Mouse (Mus musculus): ENCODE measurements around the gene Cacna1f. TPM values are rescaled to one million over a fixed set of nuclear protein-coding genes. Genes with fewer than 3 reads are reported as not detected.
A peak's percentile ranks its signal among the peaks of the same experiment; 100 is the strongest.

Gene Cacna1f
- polyA plus RNA-seq, 1 experiment from 2014 or later, result 0.08 TPM

GRCm38 (mm10) chrX:7664791-7665190, 57.9 kb downstream of the Cacna1f start:
- H3K9ac ChIP-seq, result no peak overlapping the region
- H3K27me3 ChIP-seq, result no peaks in the 10 kb centered on the region
- no peaks in the 10 kb centered on the region for H3K4me1 ChIP-seq
- no peak overlapping the region for H3K4me3 ChIP-seq
- H3K4me2 ChIP-seq (replicated peaks), result no peak overlapping the region
- H3K9me3 ChIP-seq (replicated peaks), result no peaks in the 10 kb centered on the region
- no peak overlapping the region for H3K27ac ChIP-seq
- ATAC-seq (ENCODE audit: low FRiP score), result no peak
- 0 out of 2 replicates have a peak, but pooled peaks cover 2% of the 10 kb centered on the region for H3K36me3 ChIP-seq
- WGBS, result 85% methylated on average over 11 of the region's 11 CpGs

DNA sequence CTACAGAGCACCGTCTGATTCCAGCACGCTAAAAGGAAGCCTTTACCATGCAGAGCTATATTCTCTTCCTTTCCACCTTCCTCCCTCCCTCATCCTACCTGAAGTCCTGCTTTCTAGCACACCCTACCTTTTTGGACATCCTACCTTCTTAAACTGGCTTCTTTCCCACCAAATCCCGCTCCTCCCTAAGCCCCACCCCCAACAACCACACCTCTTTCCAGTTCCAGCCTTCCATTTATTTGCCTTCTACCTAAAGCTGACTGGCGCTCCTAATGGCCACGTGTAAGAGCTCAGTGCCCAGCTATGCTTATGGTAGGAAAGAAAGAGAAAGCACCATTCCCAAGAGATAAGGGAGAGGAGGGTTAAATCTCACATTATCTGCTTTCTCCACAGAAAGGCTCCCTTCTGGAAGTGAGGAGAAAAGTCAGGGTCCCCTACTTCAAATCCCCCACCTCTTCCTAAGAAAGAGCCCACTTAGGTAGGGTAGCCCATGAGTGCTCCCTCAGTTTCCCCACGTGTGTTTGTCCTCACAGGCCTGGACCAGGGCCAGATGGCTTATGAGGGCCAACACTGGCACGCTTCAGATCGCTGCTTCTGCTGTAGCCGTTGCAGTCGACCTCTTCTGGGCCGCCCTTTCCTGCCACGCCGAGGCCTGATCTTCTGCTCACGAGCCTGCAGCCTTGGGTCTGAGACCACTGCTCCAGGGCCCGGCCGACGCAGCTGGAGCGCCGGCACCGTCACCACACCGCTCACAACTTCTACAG, 59.0 kb downstream of the Cacna1f start:
- Histone ChIP-seq H3K36me3 (0 out of 2 replicates have a peak, but pooled peaks cover 2% of the 10 kb centered on the region), H3K27ac (no peak overlapping the region), H3K27me3 (no peaks in the 10 kb centered on the region), H3K4me2 (replicated peaks) (no peak overlapping the region), H3K9me3 (replicated peaks) (no peaks in the 10 kb centered on the region), H3K4me1 (no peaks in the 10 kb centered on the region), H3K4me3 (no peak overlapping the region), H3K9ac (no peak overlapping the region)
- WGBS, result 78% methylated on average over 21 of the region's 21 CpGs
- no peak for ATAC-seq (ENCODE audit: low FRiP score)

DNA sequence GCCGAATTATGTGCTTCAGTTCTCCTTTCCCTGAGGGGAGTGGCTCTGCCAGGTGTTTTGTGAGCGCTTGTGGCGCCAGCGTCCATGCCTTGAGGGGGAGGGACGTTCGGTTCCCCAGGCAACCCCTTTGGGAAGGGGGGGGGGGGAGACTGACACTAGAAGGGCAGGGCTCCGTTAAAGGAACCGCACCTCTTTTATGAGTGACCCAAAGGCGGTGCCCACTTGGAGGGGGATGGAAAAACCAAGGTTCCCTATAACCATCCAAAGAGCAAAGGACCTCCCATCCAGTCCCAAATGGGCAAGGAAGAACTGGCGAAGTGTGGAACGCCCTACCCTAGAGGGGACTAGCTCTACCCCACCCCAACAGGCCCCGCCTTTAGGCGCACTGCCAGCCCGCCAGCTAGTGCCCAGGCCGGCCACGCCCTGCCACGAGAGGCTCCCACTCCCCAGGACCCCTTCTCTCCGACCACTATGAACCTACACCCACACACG, 63.6 kb downstream of the Cacna1f start:
- 32% methylated on average over 15 of the region's 19 CpGs for WGBS
- H3K9ac ChIP-seq, result peak overlapping the region; percentile 13; the same call in 1 of the 2 replicates
- peaks cover 4% of the 10 kb centered on the region; the same call in 1 of the 2 replicates for H3K27me3 ChIP-seq
- no peaks in the 10 kb centered on the region for H3K9me3 ChIP-seq (replicated peaks)
- H3K4me2 ChIP-seq (replicated peaks), result peak overlapping the region; percentile 52
- ATAC-seq (ENCODE audit: low FRiP score), result peak; percentile 79
- H3K27ac ChIP-seq, result no peak overlapping the region
- H3K4me1 ChIP-seq, result no peaks in the 10 kb centered on the region
- H3K4me3 ChIP-seq, result peak overlapping the region; percentile 36
- H3K36me3 ChIP-seq, result 0 out of 2 replicates have a peak, but pooled peaks cover 2% of the 10 kb centered on the region

GRCm38 (mm10) chrX:7670921-7671623, 64.2 kb downstream of the Cacna1f start, which contains the start of gene Plp2:
Gene Plp2 (minus strand): TSS chrX:7671390.
- Histone ChIP-seq H3K27me3 (peaks cover 4% of the 10 kb centered on the region; the same call in 1 of the 2 replicates), H3K9me3 (replicated peaks) (no peaks in the 10 kb centered on the region), H3K4me1 (no peaks in the 10 kb centered on the region), H3K9ac (peak within 1 kb of the TSS; percentile 23; the same call in 1 of the 2 replicates), H3K27ac (no peak within 1 kb of the TSS), H3K36me3 (0 out of 2 replicates have a peak, but pooled peaks cover 2% of the 10 kb centered on the region), H3K4me3 (peak within 1 kb of the TSS; percentile 36), H3K4me2 (replicated peaks) (peak within 1 kb of the TSS; percentile 52)
- WGBS, result 25% methylated on average over 36 of the region's 36 CpGs
- peak; percentile 47; the same call in 1 of the 2 replicates for ATAC-seq (ENCODE audit: low FRiP score)

DNA sequence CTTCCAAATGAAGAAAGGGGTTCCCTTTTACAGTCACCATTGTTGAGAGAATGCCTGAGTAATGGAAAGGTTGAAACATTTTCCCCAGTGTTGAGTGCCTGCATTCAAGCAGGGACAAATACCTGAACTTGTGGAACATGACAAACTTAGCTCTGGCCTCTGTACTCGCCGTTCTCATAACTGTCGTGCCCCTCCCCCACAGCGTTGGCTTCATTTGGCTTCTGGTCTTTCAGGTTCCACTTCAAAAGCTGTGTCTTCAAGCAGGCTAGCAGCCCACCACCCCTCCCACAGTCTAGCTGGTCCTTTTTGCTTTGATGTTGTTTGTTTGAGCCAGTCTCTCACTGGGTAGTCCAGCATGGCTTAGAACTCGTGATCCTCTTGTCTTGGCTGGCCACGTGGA, 65.9 kb downstream of the Cacna1f start:
- no peaks in the 10 kb centered on the region for H3K9me3 ChIP-seq (replicated peaks)
- no peak overlapping the region for H3K9ac ChIP-seq
- H3K4me3 ChIP-seq, result no peak overlapping the region
- H3K4me1 ChIP-seq, result no peaks in the 10 kb centered on the region
- H3K27me3 ChIP-seq, result peaks cover 4% of the 10 kb centered on the region; the same call in 1 of the 2 replicates
- no peaks in the 10 kb centered on the region for H3K36me3 ChIP-seq
- no peak for ATAC-seq (ENCODE audit: low FRiP score)
- 50% methylated on average over 6 of the region's 6 CpGs for WGBS
- no peak overlapping the region for H3K27ac ChIP-seq
- no peak overlapping the region for H3K4me2 ChIP-seq (replicated peaks)

GRCm38 (mm10) chrX:7673578-7674281, 66.8 kb downstream of the Cacna1f start:
- H3K36me3 ChIP-seq, result no peaks in the 10 kb centered on the region
- WGBS, result 45% methylated on average over 12 of the region's 12 CpGs
- H3K9ac ChIP-seq, result no peak overlapping the region
- peak overlapping the region; percentile 39; the same call in 1 of the 2 replicates for H3K4me2 ChIP-seq (replicated peaks)
- ATAC-seq (ENCODE audit: low FRiP score), result no peak
- peaks cover 4% of the 10 kb centered on the region; the same call in 1 of the 2 replicates for H3K27me3 ChIP-seq
- H3K4me1 ChIP-seq, result no peaks in the 10 kb centered on the region
- H3K27ac ChIP-seq, result no peak overlapping the region
- no peaks in the 10 kb centered on the region for H3K9me3 ChIP-seq (replicated peaks)
- H3K4me3 ChIP-seq, result no peak overlapping the region

DNA sequence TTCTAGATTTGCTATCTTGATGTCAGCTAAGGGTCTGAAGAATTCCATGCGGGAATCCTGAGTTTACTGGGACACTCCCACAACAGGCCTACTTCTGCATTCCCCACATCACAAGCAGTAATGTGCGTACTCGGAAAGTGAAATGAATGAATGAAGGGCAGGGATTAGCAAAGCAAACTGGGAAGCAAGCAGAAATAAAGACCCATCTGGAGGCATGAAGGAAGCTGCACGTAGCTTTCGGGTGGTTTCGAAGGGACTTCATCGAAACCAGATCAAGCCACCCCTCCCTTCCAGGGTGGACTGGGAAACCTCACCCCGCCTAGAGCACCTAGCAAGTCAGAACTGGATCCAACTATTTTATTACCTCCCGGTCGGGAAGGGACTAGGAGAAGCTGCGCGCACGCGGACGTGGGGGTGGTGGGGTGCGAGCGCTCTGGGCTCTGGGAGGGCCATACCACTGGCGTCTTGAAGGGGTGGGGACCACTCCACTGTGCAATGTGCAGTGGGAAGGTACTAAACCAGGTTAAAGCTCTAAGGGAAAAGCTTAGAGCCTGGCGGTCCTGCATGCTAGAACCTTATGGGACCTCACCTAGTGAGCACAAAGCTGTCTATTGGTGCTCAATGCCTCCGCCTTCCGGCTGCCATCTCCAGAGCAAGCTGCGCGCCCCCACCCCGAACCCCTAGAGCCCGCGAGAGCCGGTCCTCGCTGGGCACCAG, 67.6 kb downstream of the Cacna1f start:
- Histone ChIP-seq H3K4me3 (peak overlapping the region; percentile 15; the same call in 1 of the 2 replicates), H3K4me1 (no peaks in the 10 kb centered on the region), H3K4me2 (replicated peaks) (peak overlapping the region; percentile 39), H3K9me3 (replicated peaks) (no peaks in the 10 kb centered on the region), H3K27ac (no peak overlapping the region), H3K27me3 (peaks cover 4% of the 10 kb centered on the region; the same call in 1 of the 2 replicates), H3K9ac (no peak overlapping the region), H3K36me3 (no peaks in the 10 kb centered on the region)
- no peak for ATAC-seq (ENCODE audit: low FRiP score)
- WGBS, result 42% methylated on average over 28 of the region's 28 CpGs

GRCm38 (mm10) chrX:7675001-7675380, 68.1 kb downstream of the Cacna1f start:
- no peak overlapping the region for H3K27ac ChIP-seq
- no peak for ATAC-seq (ENCODE audit: low FRiP score)
- H3K4me1 ChIP-seq, result no peaks in the 10 kb centered on the region
- no peaks in the 10 kb centered on the region for H3K9me3 ChIP-seq (replicated peaks)
- peak overlapping the region; percentile 39 for H3K4me2 ChIP-seq (replicated peaks)
- no peaks in the 10 kb centered on the region for H3K36me3 ChIP-seq
- WGBS, result 40% methylated on average over 10 of the region's 10 CpGs
- peaks cover 4% of the 10 kb centered on the region; the same call in 1 of the 2 replicates for H3K27me3 ChIP-seq
- peak overlapping the region; percentile 15; the same call in 1 of the 2 replicates for H3K4me3 ChIP-seq
- no peak overlapping the region for H3K9ac ChIP-seq

DNA sequence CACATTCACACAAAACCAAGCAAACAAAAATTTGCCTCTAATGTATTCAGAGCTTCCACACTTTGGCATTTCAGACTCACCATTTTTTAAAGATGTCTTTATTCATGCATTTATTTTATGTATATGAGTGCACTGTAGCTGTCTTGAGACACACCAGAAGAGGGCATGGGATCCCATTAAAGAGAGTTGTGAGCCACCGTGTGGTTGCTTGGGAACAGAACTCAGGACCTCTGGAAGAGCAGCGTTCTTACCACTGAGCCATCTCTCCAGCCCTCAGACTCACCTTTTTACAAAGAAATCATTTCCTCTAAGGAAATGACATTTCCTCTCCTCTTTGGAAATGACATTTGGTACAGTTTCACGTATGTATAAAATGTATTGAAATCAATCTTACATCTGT, 72.1 kb downstream of the Cacna1f start:
- Histone ChIP-seq H3K36me3 (no peaks in the 10 kb centered on the region), H3K4me1 (no peaks in the 10 kb centered on the region), H3K9ac (no peak overlapping the region), H3K27ac (no peak overlapping the region), H3K27me3 (peaks cover 4% of the 10 kb centered on the region; the same call in 1 of the 2 replicates), H3K9me3 (replicated peaks) (no peaks in the 10 kb centered on the region), H3K4me2 (replicated peaks) (0 out of 2 replicates have a peak overlapping the region, but pooled peaks have one; percentile 47), H3K4me3 (no peak overlapping the region)
- ATAC-seq (ENCODE audit: low FRiP score), result no peak
- WGBS, result 49% methylated on average over 3 of the region's 3 CpGs

DNA sequence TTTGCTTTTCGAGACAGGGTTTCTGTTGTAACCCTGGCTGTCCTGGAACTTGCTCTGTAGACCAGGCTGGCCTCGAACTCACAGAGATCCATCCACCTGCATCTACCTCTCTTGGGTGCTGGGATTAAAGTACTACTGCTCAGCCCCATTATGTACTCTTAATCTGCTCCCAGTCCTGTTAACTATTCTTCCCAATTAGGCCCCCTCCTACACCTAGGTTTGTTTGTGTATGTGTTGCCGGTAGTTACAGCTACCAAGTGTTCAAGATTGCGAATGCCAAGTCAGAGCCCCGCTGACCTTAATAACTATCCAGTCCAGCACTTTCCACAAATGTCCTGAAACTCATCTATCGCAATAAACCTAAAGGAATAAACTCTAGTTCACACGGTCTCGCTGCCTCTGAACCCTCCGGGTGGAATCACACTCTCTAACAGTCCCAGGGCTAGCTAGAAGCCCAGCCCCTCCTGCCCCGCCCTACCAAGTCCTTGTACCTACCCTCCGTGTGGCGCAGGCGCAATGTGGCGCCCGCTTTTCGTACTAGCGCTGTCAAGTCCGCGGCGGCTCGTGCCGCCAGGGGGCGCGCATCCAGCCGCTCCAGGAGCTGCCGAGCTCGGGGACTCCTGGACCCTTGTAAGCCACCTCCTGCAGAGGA, 72.6 kb downstream of the Cacna1f start:
- Histone ChIP-seq H3K4me1 (no peaks in the 10 kb centered on the region), H3K9ac (no peak overlapping the region), H3K4me2 (replicated peaks) (peak overlapping the region; percentile 47), H3K27me3 (peaks cover 4% of the 10 kb centered on the region; the same call in 1 of the 2 replicates), H3K9me3 (replicated peaks) (no peaks in the 10 kb centered on the region), H3K36me3 (no peaks in the 10 kb centered on the region), H3K4me3 (peak overlapping the region; percentile 17), H3K27ac (no peak overlapping the region)
- WGBS, result 18% methylated on average over 26 of the region's 27 CpGs
- peak; percentile 89 for ATAC-seq (ENCODE audit: low FRiP score)

DNA sequence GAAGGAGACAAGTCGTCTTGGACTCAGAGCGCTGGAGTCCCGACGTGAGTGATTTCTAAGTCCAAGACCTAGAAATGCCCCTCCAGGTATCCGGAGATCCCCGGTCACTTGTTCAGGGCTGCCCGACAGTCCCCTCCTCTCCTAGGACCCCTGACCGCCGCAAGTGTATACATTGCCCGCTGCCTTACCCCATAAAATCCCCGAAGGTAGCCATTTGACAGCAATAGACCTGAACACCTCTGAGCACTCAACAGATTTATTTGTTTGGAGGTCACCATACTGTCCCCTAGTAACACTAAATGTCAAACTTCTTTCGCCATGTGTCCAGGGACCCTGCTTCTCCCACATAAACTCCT, 73.2 kb downstream of the Cacna1f start:
- Histone ChIP-seq H3K27ac (no peak overlapping the region), H3K9me3 (replicated peaks) (no peaks in the 10 kb centered on the region), H3K4me1 (no peaks in the 10 kb centered on the region), H3K4me3 (peak overlapping the region; percentile 17), H3K36me3 (no peaks in the 10 kb centered on the region), H3K4me2 (replicated peaks) (peak overlapping the region; percentile 47), H3K9ac (no peak overlapping the region), H3K27me3 (no peaks in the 10 kb centered on the region; the same call in 1 of the 2 replicates)
- 31% methylated on average over 12 of the region's 12 CpGs for WGBS
- ATAC-seq (ENCODE audit: low FRiP score), result no peak
